Mouse (Mus musculus) midbrain, postnatal 0 days (tissue): ENCODE data around the gene Gpc6. TPM values are rescaled to one million over a fixed set of nuclear protein-coding genes. Genes with fewer than 3 reads are reported as not detected.

Experiments
- ATAC-seq: fragments of 200-750 bp; cut with Nextera tagmentation; 2 replicates; pipeline ENCODE4 v1.8.0; 2017; ENCODE audit warnings: moderate number of reproducible peaks, mild to moderate bottlenecking, moderate TSS enrichment, moderate library complexity; ENCODE audit not compliant: low FRiP score
- DNase-seq: peaks from one replicate; pipeline ENCODE4 v3.0.0-alpha.2; 2015; ENCODE audit warnings: low spot score
- H3K27ac ChIP-seq: fragments of 300-500 bp; sonication (generic); 2 replicates; pipeline ENCODE4 v1.5.1; 2014; ENCODE audit warnings: low read depth, mild to moderate bottlenecking, low read length, mixed read lengths
- H3K27me3 ChIP-seq: fragments of 300-500 bp; sonication (generic); 2 replicates; pipeline ENCODE4 v1.6.1; 2014; ENCODE audit warnings: low read length, control low read depth, mixed read lengths; ENCODE audit not compliant: insufficient read depth
- H3K36me3 ChIP-seq: fragments of 300-500 bp; sonication (generic); 2 replicates; pipeline ENCODE4 v1.6.1; 2014; ENCODE audit warnings: low read length, control low read depth, mixed read lengths; ENCODE audit not compliant: insufficient read depth
- H3K4me1 ChIP-seq: fragments of 300-500 bp; sonication (generic); 2 replicates; pipeline ENCODE4 v1.6.1; 2014; ENCODE audit warnings: mild to moderate bottlenecking, control low read depth, antibody characterized with exemption, low read length, mixed read lengths; ENCODE audit not compliant: insufficient read depth
- H3K4me2 ChIP-seq: fragments of 300-500 bp; sonication (generic); 2 replicates; pipeline ENCODE4 v1.6.1; 2014; ENCODE audit warnings: low read depth, mild to moderate bottlenecking, low read length, mixed read lengths; ENCODE audit not compliant: poor library complexity, severe bottlenecking
- H3K4me3 ChIP-seq: fragments of 300-500 bp; sonication (generic); 2 replicates; pipeline ENCODE4 v1.5.1; 2014; ENCODE audit warnings: low read depth, mild to moderate bottlenecking, low read length, moderate library complexity
- H3K9ac ChIP-seq: fragments of 300-500 bp; sonication (generic); replicated peaks from 2 replicates; pipeline ENCODE4 v1.6.1; 2014; ENCODE audit warnings: mild to moderate bottlenecking, low read length, moderate library complexity, mixed read lengths; ENCODE audit not compliant: poor library complexity, severe bottlenecking
- H3K9me3 ChIP-seq: fragments of 300-500 bp; sonication (generic); 2 replicates; pipeline ENCODE4 v1.6.1; 2016; ENCODE audit warnings: low read length, control low read depth
- CTCF ChIP-seq: IDR thresholded peaks from 2 replicates; pipeline ENCODE4 v1.5.1; 2016; ENCODE audit warnings: antibody characterized with exemption, mild to moderate bottlenecking
- WGBS: fragments of 180-500 bp; shearing (Covaris S2); extraction: QIAGEN DNeasy Blood & Tissue Kit; methylation state at CpG from one replicate; pipeline ENCODE4 v1.1.7; 2014; 5-methylcytosine and 5-hydroxymethylcytosine counted together
- polyA plus RNA-seq: library from polyadenylated mRNA; unstranded; fragments of >200 nt; fragmentation: Nextera tagmentation; extraction: Ambion mirVana; gene quantifications from 2 replicates; pipeline ENCODE4 v1.2.1, GENCODE M21; 2015
- total RNA-seq: library from RNA; depleted of rRNA; stranded (reverse); fragments of >200 nt; gene quantifications from 2 replicates; pipeline ENCODE4 v1.2.3, GENCODE M21; 2014

Gene Gpc6
- total and polyA plus RNA-seq, 2 experiments from 2014 or later = 19.3 to 20.3 TPM

- DNase-seq (no peak), ATAC-seq (no peak)
- no peak overlapping the region for H3K27ac ChIP-seq
- H3K36me3 ChIP-seq = no peaks in the 10 kb centered on the region
- 73% methylated on average over 8 of the region's 8 CpGs for WGBS
- no peak overlapping the region for H3K9ac ChIP-seq
- no peaks in the 10 kb centered on the region for H3K9me3 ChIP-seq
- no peak overlapping the region for H3K4me2 ChIP-seq
- TF ChIP-seq CTCF = no peak
- no peaks in the 10 kb centered on the region for H3K4me1 ChIP-seq
- no peaks in the 10 kb centered on the region for H3K27me3 ChIP-seq
- H3K4me3 ChIP-seq = no peak overlapping the region
Measured at GRCm38 (mm10) chr14:117714165-117714564, 789.0 kb downstream of the Gpc6 start.

GRCm38 (mm10) chr14:117716305-117716704, 791.2 kb downstream of the Gpc6 start:
- no peaks in the 10 kb centered on the region for H3K4me1 ChIP-seq
- no peak overlapping the region for H3K27ac ChIP-seq
- WGBS = 88% methylated on average over 3 of the region's 3 CpGs
- no peak overlapping the region for H3K4me3 ChIP-seq
- no peaks in the 10 kb centered on the region for H3K36me3 ChIP-seq
- no peak overlapping the region for H3K9ac ChIP-seq
- DNase-seq (no peak), ATAC-seq (no peak)
- H3K27me3 ChIP-seq = no peaks in the 10 kb centered on the region
- H3K4me2 ChIP-seq = no peak overlapping the region
- H3K9me3 ChIP-seq = no peaks in the 10 kb centered on the region
- no peak for TF ChIP-seq CTCF

GRCm38 (mm10) chr14:117728741-117729140, 803.6 kb downstream of the Gpc6 start:
- TF ChIP-seq CTCF = no peak
- no peak overlapping the region for H3K4me2 ChIP-seq
- no peak overlapping the region for H3K4me3 ChIP-seq
- 57% methylated on average over 2 of the region's 2 CpGs for WGBS
- no peaks in the 10 kb centered on the region for H3K27me3 ChIP-seq
- DNase-seq (no peak), ATAC-seq (no peak)
- no peak overlapping the region for H3K27ac ChIP-seq
- H3K9ac ChIP-seq = no peak overlapping the region
- H3K9me3 ChIP-seq = no peaks in the 10 kb centered on the region
- no peaks in the 10 kb centered on the region for H3K4me1 ChIP-seq
- H3K36me3 ChIP-seq = no peaks in the 10 kb centered on the region

GRCm38 (mm10) chr14:117755231-117755630, 830.1 kb downstream of the Gpc6 start:
- Histone ChIP-seq H3K4me2 (no peak overlapping the region), H3K4me1 (no peaks in the 10 kb centered on the region), H3K4me3 (no peak overlapping the region), H3K36me3 (no peaks in the 10 kb centered on the region), H3K27me3 (no peaks in the 10 kb centered on the region), H3K9ac (no peak overlapping the region), H3K9me3 (no peaks in the 10 kb centered on the region), H3K27ac (no peak overlapping the region)
- no peak for TF ChIP-seq CTCF
- ATAC-seq = no peak
- 85% methylated on average over 7 of the region's 7 CpGs for WGBS
- DNase-seq = no peak

GRCm38 (mm10) chr14:117756505-117756904, 831.4 kb downstream of the Gpc6 start:
- Histone ChIP-seq H3K9ac (no peak overlapping the region), H3K27me3 (no peaks in the 10 kb centered on the region), H3K9me3 (no peaks in the 10 kb centered on the region), H3K4me2 (no peak overlapping the region), H3K36me3 (no peaks in the 10 kb centered on the region), H3K27ac (no peak overlapping the region), H3K4me3 (no peak overlapping the region), H3K4me1 (no peaks in the 10 kb centered on the region)
- no peak for TF ChIP-seq CTCF
- no peak for ATAC-seq
- DNase-seq = no peak
- WGBS = 88% methylated on average over 7 of the region's 7 CpGs

- no peak for ATAC-seq
- H3K27ac ChIP-seq = no peak overlapping the region
- H3K4me3 ChIP-seq = no peak overlapping the region
- H3K4me1 ChIP-seq = no peaks in the 10 kb centered on the region
- no peak for DNase-seq
- no peak for TF ChIP-seq CTCF
- H3K9me3 ChIP-seq = no peaks in the 10 kb centered on the region
- no peak overlapping the region for H3K9ac ChIP-seq
- no peak overlapping the region for H3K4me2 ChIP-seq
- 33% methylated on average over 6 of the region's 6 CpGs for WGBS
- H3K27me3 ChIP-seq = no peaks in the 10 kb centered on the region
- H3K36me3 ChIP-seq = no peaks in the 10 kb centered on the region
Measured at GRCm38 (mm10) chr14:117757790-117758358, 832.8 kb downstream of the Gpc6 start.
